Mouse (Mus musculus): Measurements from ENCODE around the gene Patj. TPM values are rescaled to one million over a fixed set of nuclear protein-coding genes. Genes with fewer than 3 reads are reported as not detected.

Patj gene
- polyA plus RNA-seq (2015; fragmentation: Nextera tagmentation; extraction: Ambion mirVana), result 7.5 and 8.8 TPM in 2 replicates

DNA sequence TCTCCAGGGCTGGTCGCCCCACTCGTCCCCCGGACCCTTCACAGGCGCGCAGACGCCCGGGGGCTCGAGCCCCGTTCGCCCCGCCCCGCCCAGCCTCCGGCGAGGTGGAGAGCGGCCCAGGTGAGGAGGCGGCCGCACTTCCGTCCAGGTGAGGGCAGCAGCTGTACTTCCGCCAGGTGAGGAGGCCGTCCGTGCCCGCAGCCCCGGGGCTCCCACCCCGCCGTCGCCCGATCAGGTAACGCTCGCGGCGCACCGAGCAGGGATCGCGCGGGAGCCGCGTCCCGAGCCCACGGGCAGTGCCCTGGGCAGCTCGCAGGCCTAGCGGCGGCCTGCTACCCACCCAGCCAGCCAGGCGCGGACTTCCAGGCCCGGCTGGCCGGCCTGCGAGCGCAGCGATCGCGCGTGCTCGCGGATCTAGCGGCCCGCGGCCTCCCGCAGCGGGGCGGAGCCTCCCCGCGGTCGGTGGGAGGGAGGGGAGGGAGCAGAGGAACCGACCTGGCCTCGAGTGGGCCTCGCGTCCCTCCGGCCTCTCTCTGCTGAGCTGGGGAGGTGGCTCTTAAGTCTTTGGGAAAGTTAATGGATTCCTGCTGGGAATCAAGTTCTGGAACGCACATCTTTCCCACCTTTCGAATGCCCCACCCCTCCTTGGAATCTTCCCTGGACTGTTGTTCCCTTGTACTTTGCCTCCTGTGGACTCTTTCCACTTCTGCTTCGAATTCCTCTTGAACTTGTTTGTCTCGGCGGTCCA lies at the start of gene Patj:
Gene Patj (plus strand): TSS at position 96 of the 748 bp plus-strand sequence.

DNA sequence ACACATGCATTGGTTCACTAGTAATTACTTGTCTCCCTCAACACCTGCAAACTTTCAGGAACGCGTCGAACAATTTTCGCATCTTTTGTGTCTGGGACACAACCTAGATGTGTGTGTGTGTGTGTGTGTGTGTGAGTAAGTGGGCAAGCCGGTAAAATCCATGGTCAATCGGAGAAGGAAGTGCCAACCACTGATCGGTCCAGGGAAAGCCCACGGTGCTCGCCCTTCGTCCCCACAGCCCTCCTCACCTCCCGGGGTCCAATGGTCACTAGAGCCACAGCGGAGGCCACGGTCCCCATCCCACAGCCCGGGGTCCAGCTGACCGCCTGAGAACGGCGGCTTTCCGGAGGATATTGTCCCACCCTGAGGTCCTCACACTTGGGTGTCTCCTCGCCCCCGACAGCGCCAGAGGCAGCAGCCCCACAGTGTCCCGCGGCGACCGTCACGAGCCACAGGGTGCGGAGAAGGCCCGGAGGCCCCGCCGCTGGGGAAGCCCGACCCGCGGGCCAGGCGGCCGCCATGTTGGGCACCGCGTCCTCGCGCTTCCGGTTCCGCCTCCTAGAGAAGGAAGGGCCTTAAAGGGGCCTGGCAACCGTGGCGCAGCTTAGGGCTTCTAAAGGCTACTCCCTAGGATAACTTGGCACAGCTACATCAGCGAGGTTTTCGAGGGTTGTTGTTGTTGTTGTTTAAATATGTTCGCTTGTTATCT lies 12.7 kb upstream of the Patj start, which contains the start of gene Tm2d1:
Gene Tm2d1 (minus strand): TSS at position 591 of the 709 bp plus-strand sequence.

DNA sequence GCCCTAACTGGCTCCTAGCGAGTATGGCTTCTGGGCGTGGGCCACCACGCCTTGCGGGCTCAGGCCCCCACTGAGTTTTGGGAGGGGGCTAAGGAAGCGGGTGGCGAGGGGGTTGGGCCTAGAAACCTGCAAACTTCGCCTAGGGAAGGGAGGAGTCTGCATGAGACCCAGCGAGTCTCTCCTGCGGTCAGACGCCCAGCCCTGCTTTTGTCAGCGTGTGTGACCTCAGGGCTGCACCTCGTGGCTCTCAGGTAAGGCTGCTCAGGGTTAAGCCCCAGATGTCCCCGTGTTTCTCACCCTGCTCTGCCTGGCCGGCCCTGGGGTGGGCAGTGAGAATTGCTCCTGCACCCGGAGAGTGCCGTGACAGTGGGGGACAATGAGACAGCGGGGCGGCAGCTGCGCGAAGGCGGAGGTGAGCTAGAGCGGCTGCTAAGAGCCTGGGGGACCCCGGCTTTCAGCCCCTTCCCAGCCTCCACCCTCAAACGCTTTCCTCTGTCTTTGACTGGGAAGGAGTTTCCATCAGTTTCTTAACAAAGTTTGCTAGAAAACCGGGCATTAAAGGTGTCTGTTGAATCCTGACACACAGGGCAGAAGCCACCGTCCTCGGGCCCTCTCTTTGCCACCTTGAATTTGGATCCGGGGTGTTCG lies 331.1 kb downstream of the Patj start, which contains the start of gene L1td1:
Gene L1td1 (plus strand): TSS at position 145 of the 648 bp plus-strand sequence.

Small RNA genes within 50 kb of the gene (microRNA-seq; reads per million reads assigned to microRNA genes)
- not detected for gene Gm22625
- not detected for gene Gm26154

Other genes starting within 250 kb of the Patj start
- gene Tm2d1, start 12.5 kb upstream of the Patj start, polyA plus RNA-seq (2015; fragmentation: Nextera tagmentation; extraction: Ambion mirVana), result 149 and 165 TPM in 2 replicates